In genomic region chr19:28390920-28391319, GRCm38 (mm10) we compare ENCODE assay signal across 13 mouse cellular contexts.
"Had no signal": no experiment of that assay in that cellular context is flagged by ENCODE, and none has a peak within 500 bp of the region (broad histone marks: within the 10 kb centered on the region; RNA-seq: fewer than 3 reads in every experiment).

No protein-coding gene starts in this region.

- H3K4me1 ChIP-seq: liver, embryonic 12.5 days; liver, embryonic 15.5 days had no signal

- H3K36me3 ChIP-seq: limb, embryonic 10.5 days; limb, embryonic 13.5 days; liver, embryonic 12.5 days; liver, embryonic 15.5 days had no signal

- DNase-seq: layer of hippocampus, adult 9-11 months; lung, adult 2 months; lung, postnatal 14 days; lung, postnatal 4 days; midbrain, embryonic 14.5 days; thymus, adult 18-20 months; thymus, postnatal 36 days had no signal

- H3K4me3 ChIP-seq: limb, embryonic 10.5 days; limb, embryonic 13.5 days; liver, embryonic 12.5 days; liver, embryonic 15.5 days had no signal

- H3K27ac ChIP-seq: limb, embryonic 10.5 days; limb, embryonic 13.5 days; liver, embryonic 12.5 days; liver, embryonic 15.5 days had no signal

- H3K9ac ChIP-seq: limb, embryonic 13.5 days; liver, embryonic 12.5 days; liver, embryonic 15.5 days had no signal

- ATAC-seq: intestine, postnatal 0 days; liver, embryonic 12.5 days had no signal

- H3K4me2 ChIP-seq: limb, embryonic 13.5 days; liver, embryonic 12.5 days; liver, embryonic 15.5 days; midbrain, embryonic 11.5 days had no signal

- H3K9me3 ChIP-seq: limb, embryonic 10.5 days; limb, embryonic 13.5 days; liver, embryonic 12.5 days; liver, embryonic 15.5 days had no signal

- H3K27me3 ChIP-seq: limb, embryonic 13.5 days; liver, embryonic 12.5 days; liver, embryonic 15.5 days had no signal
